Mouse (Mus musculus) limb, embryonic 14.5 days (tissue): Measurements from ENCODE around the gene Rnf5. TPM values are rescaled to one million over a fixed set of nuclear protein-coding genes. Genes with fewer than 3 reads are reported as not detected.

Experiments used
- ATAC-seq: fragments of 200-750 bp; cut with Nextera tagmentation; 2 replicates; pipeline ENCODE4 v1.8.0; 2017; ENCODE audit warnings: low read depth, moderate number of reproducible peaks, moderate TSS enrichment; ENCODE audit not compliant: low FRiP score
- DNase-seq: peaks from one replicate; pipeline ENCODE4 v3.0.0-alpha.2; 2015; ENCODE audit warnings: low spot score
- H3K27ac ChIP-seq: fragments of 300-500 bp; sonication (generic); replicated peaks from 2 replicates; pipeline ENCODE4 v1.5.1; 2014; ENCODE audit warnings: low read depth, mild to moderate bottlenecking, low read length, moderate library complexity, mixed read lengths
- H3K27me3 ChIP-seq: fragments of 300-500 bp; sonication (generic); 2 replicates; pipeline ENCODE4 v1.6.1; 2014; ENCODE audit warnings: low read length, mixed read lengths; ENCODE audit not compliant: control insufficient read depth, insufficient read depth
- H3K36me3 ChIP-seq: fragments of 300-500 bp; sonication (generic); 2 replicates; pipeline ENCODE4 v1.6.1; 2014; ENCODE audit warnings: mild to moderate bottlenecking, low read length, moderate library complexity, mixed read lengths; ENCODE audit not compliant: control insufficient read depth, insufficient read depth
- H3K4me1 ChIP-seq: fragments of 300-500 bp; sonication (generic); 2 replicates; pipeline ENCODE4 v1.6.1; 2014; ENCODE audit warnings: antibody characterized with exemption, low read length, mixed read lengths; ENCODE audit not compliant: control insufficient read depth, insufficient read depth
- H3K4me2 ChIP-seq: fragments of 300-500 bp; sonication (generic); replicated peaks from 2 replicates; pipeline ENCODE4 v1.6.1; 2014; ENCODE audit warnings: low read depth, mild to moderate bottlenecking, low read length, moderate library complexity; ENCODE audit not compliant: severe bottlenecking
- H3K4me3 ChIP-seq: fragments of 300-500 bp; sonication (generic); replicated peaks from 2 replicates; pipeline ENCODE4 v1.5.1; 2014; ENCODE audit warnings: low read length
- H3K9ac ChIP-seq: fragments of 300-500 bp; sonication (generic); 2 replicates; pipeline ENCODE4 v1.6.1; 2014; ENCODE audit warnings: mild to moderate bottlenecking, low read depth, low read length, moderate library complexity; ENCODE audit not compliant: severe bottlenecking
- H3K9me3 ChIP-seq: fragments of 300-500 bp; sonication (generic); 2 replicates; pipeline ENCODE4 v1.6.1; 2016; ENCODE audit warnings: low read length; ENCODE audit not compliant: control insufficient read depth
- POLR2A ChIP-seq: fragments of 200-500 bp; IDR thresholded peaks from 2 replicates; pipeline ENCODE4 v1.8.0; 2012; ENCODE audit warnings: inconsistent platforms, mild to moderate bottlenecking, moderate library complexity, borderline replicate concordance; ENCODE audit not compliant: insufficient read depth, insufficient read length; ENCODE audit errors: extremely low read depth
- WGBS: fragments of 180-500 bp; shearing (Covaris S2); extraction: QIAGEN DNeasy Blood & Tissue Kit; methylation state at CpG from one replicate; pipeline ENCODE4 v1.1.7; 2014; 5-methylcytosine and 5-hydroxymethylcytosine counted together
- polyA plus RNA-seq, 2 experiments: library from polyadenylated mRNA; depleted of rRNA in 1 of 2; stranded (reverse) in 1 of 2; unstranded in 1 of 2; fragments of >200 nt; fragmentation: Nextera tagmentation in 1 of 2; extraction: Ambion mirVana in 1 of 2; gene quantifications; 2 replicates each; pipeline versions ENCODE4 v1.2.1 to v1.2.3; 2012 to 2014

Rnf5 gene
- polyA plus RNA-seq, 2 experiments = 79.5 to 103 TPM

- peak within 1 kb of the TSS; percentile 93 for H3K4me3 ChIP-seq
- 5% methylated on average over 21 of the region's 21 CpGs for WGBS
- H3K36me3 ChIP-seq = peaks cover 25% of the 10 kb centered on the region
- peak within 1 kb of the TSS; percentile 98 for H3K27ac ChIP-seq
- H3K4me1 ChIP-seq = peaks cover 46% of the 10 kb centered on the region
- H3K9ac ChIP-seq = peak within 1 kb of the TSS; percentile 94
- DNase-seq = no peak
- no peaks in the 10 kb centered on the region for H3K9me3 ChIP-seq
- no peak for TF ChIP-seq POLR2A
- peak within 1 kb of the TSS; percentile 96 for H3K4me2 ChIP-seq
- no peak for ATAC-seq
- H3K27me3 ChIP-seq = no peaks in the 10 kb centered on the region
These were observed 12.2 kb downstream of the Rnf5 start, which contains the start of gene Pbx2 for GRCm38 (mm10) chr17:34591029-34591993. Gene Pbx2 (plus strand): TSS chr17:34591266.

GRCm38 (mm10) chr17:34590154-34590987 lies 13.1 kb downstream of the Rnf5 start:
- ATAC-seq = no peak
- H3K27me3 ChIP-seq = no peaks in the 10 kb centered on the region
- no peak overlapping the region for H3K9ac ChIP-seq
- WGBS = 74% methylated on average over 15 of the region's 15 CpGs
- H3K36me3 ChIP-seq = peaks cover 16% of the 10 kb centered on the region
- TF ChIP-seq POLR2A = no peak
- no peaks in the 10 kb centered on the region for H3K9me3 ChIP-seq
- no peak for DNase-seq
- peaks cover 53% of the 10 kb centered on the region for H3K4me1 ChIP-seq
- H3K27ac ChIP-seq = no peak overlapping the region
- no peak overlapping the region; the same call in 1 of the 2 replicates for H3K4me3 ChIP-seq
- peak overlapping the region; percentile 96 for H3K4me2 ChIP-seq

- H3K9ac ChIP-seq = no peak within 1 kb of the TSS
- no peak for DNase-seq
- peaks cover 53% of the 10 kb centered on the region for H3K4me1 ChIP-seq
- ATAC-seq = no peak
- no peaks in the 10 kb centered on the region for H3K27me3 ChIP-seq
- no peak for TF ChIP-seq POLR2A
- no peak within 1 kb of the TSS; the same call in 1 of the 2 replicates for H3K4me3 ChIP-seq
- WGBS = 9% methylated on average over 5 of the region's 7 CpGs
- peak within 1 kb of the TSS; percentile 48; the same call in 1 of the 2 replicates for H3K27ac ChIP-seq
- H3K36me3 ChIP-seq = peaks cover 9% of the 10 kb centered on the region
- H3K4me2 ChIP-seq = peak within 1 kb of the TSS; percentile 96
- H3K9me3 ChIP-seq = no peaks in the 10 kb centered on the region
These were observed 13.8 kb downstream of the Rnf5 start, which contains the start of gene Gpsm3 for GRCm38 (mm10) chr17:34589681-34590101. Gene Gpsm3 (plus strand): TSS chr17:34589806.

- Histone ChIP-seq H3K9ac (no peak overlapping the region), H3K4me1 (peaks cover 50% of the 10 kb centered on the region), H3K9me3 (no peaks in the 10 kb centered on the region), H3K27ac (peak overlapping the region; percentile 48; the same call in 1 of the 2 replicates), H3K27me3 (no peaks in the 10 kb centered on the region), H3K36me3 (peaks cover 4% of the 10 kb centered on the region), H3K4me2 (no peak overlapping the region; the same call in 1 of the 2 replicates), H3K4me3 (no peak overlapping the region)
- DNase-seq (no peak), ATAC-seq (no peak)
- no peak for TF ChIP-seq POLR2A
- WGBS = 28% methylated on average over 7 of the region's 7 CpGs
These were observed 14.3 kb downstream of the Rnf5 start for GRCm38 (mm10) chr17:34589206-34589605.

GRCm38 (mm10) chr17:34588767-34589166 lies 14.7 kb downstream of the Rnf5 start:
- Histone ChIP-seq H3K4me2 (no peak overlapping the region; the same call in 1 of the 2 replicates), H3K9me3 (no peaks in the 10 kb centered on the region), H3K36me3 (no peaks in the 10 kb centered on the region; the same call in 1 of the 2 replicates), H3K4me3 (no peak overlapping the region; the same call in 1 of the 2 replicates), H3K9ac (no peak overlapping the region), H3K4me1 (peaks cover 46% of the 10 kb centered on the region), H3K27me3 (no peaks in the 10 kb centered on the region), H3K27ac (no peak overlapping the region)
- WGBS = 33% methylated on average over 3 of the region's 3 CpGs
- ATAC-seq (no peak), DNase-seq (no peak)
- TF ChIP-seq POLR2A = no peak
